Mouse (Mus musculus): ENCODE measurements around the gene Nfe2l3.

Gene Nfe2l3

DNA sequence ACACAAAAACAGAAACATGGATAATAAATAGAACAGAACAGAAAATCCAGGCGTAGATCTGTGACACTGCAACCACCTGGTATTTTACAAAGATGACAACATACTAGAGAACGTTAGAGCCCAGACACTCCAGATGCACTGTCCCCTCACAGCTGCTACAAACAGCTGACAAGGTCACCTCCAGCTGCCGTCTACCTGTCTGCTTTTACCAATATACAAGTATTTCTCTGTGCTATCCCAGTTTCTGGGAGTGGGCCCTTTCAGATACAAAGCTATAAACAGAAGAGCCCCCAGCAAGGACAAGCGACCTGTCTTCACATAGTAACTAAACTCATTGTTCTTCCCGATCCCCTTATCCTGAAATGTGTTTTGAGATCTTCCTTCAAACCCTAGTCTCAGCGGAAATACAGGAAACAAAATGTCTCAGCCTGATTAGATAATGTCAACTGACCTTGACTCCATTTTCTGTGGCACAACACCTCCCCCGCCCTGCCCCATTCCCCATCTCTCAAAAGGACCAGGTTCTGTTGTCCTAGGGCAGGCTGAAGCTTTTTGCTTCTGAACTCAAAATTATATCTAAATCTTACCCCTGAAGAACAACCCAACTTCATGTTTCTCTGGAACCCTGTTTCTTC lies 53.7 kb downstream of the Nfe2l3 start:
- no peak for DNase-seq

DNA sequence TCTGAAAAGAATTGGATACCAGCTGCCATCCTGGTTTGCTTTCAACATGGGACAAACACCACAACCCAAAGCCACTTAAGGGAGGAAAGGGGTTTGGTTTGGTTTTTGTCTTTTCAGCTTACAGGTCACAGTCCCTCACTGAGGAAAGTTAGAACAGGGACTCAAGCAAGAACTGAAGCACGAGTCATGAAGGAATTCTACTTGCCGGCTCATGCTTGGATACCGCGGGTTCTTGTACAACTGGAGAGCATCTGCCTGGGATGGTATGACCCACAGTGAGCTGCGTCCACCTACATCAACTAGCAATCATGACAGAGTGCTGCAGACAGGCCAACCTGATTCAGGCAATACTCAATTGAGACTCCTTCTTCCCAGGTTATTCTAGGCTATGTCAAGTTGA lies 54.3 kb downstream of the Nfe2l3 start:
- DNase-seq: no peak

DNA sequence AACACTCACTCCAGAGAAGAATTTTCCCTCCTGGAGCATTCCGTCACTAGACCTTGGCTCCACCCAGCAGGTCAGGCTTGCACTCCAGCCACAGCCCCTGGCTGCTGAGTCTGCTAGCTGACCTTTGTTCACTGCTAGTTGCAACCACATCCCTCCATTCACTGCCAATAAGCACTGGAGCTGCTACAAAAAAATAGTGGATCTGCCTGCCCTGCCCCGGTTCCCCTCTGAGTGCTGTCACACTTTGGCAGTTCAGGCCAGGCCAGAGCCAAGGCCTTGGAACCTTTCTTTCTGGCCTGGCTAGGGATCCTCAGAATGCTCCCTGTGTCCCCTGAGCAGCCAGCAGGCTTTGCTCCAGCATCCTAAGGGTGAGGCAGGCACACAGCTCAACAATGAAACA lies 57.3 kb downstream of the Nfe2l3 start:
- DNase-seq: no peak

DNA sequence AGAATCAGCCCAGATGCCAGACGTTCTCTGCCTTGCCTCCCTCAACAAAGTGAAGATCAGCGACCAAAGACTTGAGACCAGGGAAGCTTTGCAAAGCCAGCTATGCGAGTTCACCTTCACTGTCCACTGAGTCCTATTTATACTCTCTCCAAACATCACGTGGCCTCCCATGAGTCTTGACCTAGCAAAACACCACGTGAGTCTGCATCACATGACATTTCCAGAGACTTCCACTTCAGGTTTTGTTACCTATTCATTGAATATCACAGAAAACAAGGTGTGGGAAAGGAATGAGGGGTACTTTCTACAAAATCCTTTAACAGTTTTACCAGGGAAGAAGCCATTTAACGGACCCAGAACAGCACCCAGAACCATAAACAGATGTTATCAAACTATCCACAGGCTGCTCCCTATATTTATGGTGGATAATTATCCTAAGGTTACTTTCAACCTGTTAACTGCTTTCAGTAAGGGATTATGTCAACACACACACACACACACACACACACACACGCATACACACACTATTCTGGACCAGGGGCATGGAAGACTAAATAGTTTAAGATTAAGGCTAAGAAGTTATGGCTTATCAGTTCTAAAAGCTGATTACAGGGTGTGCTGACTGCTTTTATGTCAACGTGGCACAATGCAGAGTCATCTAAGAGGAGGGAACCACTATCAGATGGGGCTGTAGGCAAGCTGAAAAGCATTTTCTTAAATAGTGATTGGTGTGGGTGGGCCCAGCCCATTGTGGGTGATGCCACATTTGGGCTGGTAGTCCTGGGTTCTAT lies 65.0 kb downstream of the Nfe2l3 start:
- DNase-seq: no peak

DNA sequence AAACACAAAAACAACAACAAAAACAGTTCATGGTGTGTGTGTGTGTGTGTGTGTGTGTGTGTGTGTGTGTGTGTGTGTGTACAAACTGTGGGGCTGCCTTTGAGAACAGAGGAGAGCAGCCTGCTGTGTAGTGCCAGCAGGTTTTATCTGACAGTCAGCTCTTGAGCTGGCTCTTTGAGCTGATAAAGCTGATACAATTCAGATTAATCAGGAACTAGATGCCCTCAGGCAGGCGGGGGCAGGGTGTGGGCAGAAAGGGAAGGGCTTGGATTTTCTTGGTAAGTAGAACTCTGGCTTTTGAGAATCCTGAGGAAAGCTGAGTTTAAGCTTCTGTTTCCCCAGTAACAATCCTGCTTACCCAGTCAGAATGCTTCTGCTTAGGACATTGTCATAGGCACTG lies 73.2 kb downstream of the Nfe2l3 start:
- DNase-seq: no peak

DNA sequence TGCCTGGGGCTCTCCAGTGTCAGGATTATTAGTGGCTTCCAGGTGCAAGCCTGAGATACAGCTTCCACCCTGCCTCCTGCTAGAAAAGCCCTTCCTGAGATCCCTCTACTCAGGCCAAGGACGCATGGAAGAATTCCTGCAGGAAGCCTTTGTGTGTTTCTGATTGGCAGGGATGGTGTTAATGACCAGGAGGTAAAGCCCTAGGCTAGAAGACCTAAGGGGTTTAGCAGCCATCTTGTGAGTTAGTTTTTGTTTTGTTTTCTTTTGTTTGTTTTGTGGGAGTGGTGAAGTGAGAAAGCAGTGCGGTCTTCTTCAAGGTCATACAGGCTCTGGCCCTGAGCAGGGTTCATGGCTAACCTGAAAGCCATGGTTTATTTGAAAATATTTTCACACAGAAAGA lies 75.1 kb downstream of the Nfe2l3 start:
- no peak for DNase-seq
